Mouse (Mus musculus) retina, postnatal 7 days (tissue): ENCODE data around the gene Jam2.

Experiments
- DNase-seq: peaks from one replicate; pipeline ENCODE4 v3.0.0-alpha.2; 2012; ENCODE audit warnings: low read depth, low spot score

Jam2 gene

DNA sequence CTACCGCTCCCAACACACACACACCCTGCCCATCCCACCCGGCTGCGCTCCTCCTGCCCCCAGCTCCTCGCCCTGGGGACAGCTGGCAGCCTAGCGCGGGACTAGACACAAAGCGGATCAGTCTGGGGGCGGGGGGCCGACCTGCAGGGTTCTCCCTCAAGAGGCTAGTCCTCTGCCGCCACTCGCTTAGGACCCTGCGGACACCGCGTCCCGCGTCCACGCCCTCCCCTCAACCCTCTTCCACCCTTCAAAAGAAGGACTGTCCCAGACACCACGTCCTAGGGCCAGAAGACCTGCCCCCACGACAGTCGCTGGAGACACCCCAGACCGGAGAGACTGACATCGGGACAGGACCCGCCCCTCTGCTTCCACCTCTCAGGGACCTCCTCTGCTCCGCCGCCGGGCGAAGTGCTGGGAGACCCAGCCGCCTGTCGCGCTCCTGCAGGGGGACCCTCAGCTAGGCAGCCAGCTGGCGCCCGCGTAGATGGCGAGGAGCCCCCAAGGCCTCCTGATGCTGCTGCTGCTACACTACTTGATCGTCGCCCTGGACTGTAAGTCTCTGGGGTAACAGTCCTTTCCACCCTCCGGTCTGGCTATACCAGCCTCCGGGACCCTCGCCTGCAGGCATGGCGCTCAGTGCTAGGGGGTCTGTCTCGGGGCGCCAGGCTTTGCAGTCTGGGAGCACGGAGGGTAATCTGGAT lies at the start of gene Jam2:
TSS of gene Jam2 (plus strand) at position 121 of the 701 bp plus-strand sequence.
- DNase-seq = peak; percentile 88

DNA sequence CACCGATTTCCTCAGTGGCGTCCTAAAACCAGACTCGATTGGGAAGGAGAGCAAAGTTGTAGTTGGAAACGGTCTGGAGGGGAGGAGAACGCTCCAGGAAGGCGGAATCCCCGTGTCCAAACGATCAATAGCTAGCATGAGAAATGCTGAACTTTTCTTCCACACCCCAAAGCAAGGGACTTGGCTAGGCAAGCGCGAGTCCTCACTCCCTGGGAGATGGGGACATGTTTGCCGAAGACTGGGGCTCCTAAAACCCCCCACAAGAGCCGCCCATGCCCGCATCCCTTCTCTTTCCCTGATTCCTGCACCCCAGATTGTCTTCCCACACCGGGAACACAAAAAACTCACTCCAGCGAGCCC lies 39.1 kb upstream of the Jam2 start:
- DNase-seq = no peak

DNA sequence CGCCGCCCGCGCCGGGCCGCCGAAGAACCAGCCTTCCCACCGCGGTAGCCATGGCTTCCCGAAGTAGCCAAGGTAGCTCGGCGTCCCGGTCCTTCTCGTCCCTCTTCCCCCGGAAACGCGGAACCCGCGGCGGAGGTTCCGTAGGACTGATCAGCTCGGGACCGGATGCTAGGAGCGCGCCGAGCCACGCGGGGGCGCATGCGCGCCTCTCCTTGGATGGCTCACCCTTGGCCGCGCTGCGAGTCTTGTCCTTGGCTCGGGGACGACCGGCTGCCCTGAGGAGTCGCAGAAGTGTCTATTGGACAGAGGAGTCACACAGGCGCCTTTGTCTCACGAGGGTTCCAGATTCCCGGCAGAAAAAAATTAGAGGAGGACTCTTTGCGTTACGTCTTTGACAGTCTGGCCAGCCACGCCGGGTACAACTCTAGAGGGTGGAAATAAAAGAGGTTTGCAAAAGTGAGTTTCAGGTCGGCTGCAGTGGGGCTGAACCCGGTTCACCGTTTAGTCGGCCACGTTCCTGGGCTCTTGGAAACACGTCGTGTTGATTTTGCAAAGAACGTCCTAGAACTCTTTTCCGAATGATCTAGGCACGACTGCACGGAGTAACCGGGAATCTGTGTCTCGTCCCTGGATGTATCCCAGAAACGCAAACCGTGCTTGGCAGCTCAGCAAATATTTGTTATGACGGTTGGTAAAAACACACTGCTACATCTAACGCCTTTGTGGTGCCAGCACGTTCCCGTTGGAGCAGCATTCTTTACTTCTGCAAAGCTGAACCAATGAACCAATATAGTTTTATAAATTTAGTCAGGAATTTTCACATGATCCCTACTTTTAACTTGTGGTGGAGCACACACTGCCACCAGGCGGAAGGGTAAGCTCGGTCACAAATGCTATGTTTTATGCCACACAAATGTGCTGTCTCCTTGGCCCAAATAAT lies 38.5 kb upstream of the Jam2 start, which contains the start of gene Mrpl39:
TSS of gene Mrpl39 (minus strand) at position 577 of the 940 bp plus-strand sequence.
- peak; percentile 97 for DNase-seq

DNA sequence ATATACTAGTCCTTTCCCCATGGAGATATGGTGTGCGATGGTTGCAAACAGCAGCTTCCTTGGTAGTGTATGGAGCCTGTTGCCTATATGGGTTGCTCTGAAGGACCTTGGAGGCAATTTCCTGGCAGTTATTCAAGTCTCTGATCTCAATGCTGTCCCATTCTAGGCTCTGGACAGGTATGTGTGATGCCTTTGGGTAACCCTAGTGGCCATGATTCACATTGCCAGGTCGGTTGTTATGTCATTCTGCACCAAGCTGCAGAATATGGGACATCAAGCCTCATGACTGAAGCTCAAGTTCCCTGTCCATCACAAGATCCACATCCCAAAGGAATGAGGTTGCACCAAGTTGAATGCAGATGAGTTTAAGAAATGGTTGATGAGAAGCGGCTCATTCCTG lies 36.6 kb upstream of the Jam2 start:
- no peak for DNase-seq

DNA sequence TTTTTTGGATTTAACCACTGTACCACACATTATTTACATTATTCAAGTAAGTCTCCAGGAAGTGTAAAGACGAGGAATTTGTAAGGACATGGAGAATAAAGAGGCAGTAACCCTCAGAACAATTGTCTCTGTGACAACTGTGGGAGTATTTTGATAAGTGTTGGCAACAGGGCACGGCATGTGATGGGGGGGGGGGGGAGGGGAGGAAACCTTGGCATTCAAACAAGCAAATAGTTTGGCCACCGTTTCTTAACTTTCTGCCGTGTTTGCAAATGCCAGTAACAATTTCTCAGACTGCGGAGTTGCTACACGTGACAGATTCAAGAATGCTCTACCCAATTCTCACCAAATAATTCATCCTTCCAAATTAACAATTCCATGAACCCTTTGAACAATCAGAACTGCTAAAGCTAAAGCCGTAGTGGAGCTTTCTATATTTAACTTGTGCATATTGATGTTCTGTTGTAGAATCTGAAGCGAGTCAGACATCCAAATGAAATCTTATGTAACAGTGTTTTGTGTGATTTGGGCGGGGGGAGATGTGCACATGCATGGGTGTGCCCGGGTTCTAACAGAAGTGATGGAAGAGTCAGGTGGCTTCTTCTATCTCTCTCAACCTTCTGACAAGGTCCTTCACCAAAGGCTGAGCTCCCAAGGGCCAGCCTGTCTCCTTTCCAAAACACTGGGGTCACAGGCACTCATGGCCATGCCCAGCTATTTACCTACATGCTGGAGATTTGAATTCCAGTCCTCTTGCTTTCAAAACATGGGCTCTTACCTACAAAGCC lies 29.0 kb upstream of the Jam2 start:
- DNase-seq = no peak

DNA sequence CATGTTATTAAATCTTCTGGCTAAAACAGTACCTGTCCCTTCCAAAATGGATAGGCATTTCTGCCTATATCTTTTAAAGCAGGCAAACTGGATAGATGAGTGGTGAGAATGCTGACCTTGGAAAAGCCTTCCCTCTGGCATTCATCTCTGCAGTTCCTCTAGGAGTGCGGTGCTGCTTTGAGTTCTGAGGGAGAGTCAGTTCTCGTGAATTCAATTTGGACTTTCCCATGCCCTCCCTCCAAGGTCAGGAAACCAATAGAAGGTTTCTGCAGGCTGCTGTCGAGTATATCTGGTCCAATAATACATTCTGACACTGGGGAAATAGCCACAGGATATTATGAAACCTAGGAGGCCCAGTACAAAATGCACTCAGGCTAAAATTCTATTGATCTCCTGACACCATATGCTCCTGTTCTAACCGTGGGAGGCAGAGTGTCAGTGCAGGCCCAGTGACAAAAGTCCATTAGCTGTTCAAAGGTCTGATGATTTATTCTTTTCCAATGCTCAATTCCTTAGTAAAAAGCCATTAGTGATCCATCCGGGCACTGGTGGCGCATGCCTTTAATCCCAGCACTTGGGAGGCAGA lies 28.1 kb upstream of the Jam2 start:
- no peak for DNase-seq

DNA sequence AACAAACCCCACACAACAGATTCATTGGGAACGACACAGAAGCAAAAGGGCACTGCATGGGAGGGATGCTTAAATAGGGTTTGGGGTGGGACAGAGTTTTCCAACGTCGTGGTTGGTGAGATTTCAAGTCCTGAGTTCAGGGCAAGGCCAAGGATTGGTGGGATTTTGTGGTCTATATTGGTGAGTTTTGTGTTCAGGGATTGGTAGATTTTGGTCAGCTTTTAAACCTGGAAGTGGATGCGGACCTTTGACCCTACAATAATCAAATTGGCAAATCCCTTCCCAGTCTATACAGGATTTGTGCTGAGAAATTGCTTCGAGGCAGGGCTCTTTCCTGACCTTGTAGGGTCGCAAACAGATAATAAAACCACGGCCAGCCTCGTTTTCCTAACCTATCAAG lies 6.0 kb upstream of the Jam2 start:
- no peak for DNase-seq

DNA sequence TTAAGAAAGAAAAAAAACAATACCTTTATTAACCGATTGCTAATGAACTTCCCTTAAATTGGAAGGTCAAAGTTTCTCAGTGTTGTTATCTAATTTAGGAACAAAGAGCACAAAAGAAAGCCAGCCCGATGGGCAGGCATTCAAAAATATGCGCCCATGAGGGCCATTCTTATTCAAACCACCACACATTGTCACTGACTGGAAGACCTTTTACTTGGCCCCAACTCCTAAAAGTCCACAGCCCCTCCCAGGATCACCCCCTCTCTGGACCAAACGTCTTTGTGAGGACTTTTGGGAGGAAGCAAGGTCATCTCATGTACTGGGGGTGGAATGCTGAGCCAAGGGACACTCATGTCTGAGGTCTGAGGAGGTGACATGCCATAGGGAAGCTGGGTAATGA lies 4.7 kb upstream of the Jam2 start:
- no peak for DNase-seq

DNA sequence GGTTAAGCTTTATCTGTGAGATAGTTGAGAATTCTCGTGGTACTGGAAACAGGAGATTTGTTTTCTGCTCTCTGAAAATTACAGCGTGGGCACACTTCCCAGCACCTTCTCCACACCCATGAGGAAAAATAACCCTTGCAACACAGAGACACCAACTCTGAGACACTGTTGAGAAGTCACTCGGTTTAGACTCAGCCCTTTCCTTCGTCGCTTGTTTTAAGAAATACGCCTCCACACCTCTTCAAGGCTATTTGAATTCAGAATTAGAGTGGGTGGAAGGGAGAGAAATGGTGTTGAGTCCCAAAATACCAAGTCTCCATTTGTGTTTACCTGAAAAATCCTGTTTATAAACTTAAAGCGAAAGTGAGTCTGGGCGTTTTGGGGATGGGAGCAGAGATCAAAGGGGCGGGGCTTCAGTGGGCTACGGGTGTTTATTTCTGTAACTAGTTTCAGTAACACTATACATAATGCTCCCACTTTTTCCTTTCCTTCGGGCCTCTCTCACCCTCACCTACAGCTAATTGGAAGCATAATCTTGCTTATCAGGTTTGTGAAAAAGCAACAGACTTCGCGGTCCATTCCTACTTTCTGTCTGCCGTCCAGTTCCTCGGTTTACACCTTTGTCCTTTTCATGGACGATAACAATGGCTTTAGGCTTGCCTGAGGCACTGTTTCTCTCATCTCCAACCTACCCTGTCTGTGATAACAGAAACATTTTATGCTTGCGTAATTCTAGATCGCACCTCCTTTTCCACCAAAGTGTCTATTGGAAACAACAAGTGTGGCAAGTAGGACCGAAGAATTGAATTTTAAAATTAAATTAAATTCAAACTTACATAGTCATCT lies 4.1 kb upstream of the Jam2 start:
- no peak for DNase-seq

DNA sequence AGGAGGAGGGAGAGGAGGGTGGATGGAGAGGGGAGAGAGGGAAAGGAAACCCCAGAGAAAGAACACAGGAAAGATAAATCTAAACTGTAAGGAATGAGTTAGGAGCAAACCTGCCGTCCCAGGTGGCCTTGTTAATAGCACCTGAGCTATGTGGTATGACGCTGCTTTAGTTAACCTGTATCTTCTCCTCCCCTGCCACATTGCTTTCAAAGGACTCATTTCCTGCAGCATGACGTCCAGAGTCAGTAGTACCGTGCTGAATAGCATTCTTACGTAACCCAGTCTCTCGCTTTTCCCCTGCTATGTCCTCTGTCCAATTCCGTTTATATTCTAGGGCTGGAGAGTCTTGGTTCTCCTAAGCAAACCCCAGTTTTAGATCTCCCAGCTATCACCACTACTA lies 3.0 kb upstream of the Jam2 start:
- no peak for DNase-seq

DNA sequence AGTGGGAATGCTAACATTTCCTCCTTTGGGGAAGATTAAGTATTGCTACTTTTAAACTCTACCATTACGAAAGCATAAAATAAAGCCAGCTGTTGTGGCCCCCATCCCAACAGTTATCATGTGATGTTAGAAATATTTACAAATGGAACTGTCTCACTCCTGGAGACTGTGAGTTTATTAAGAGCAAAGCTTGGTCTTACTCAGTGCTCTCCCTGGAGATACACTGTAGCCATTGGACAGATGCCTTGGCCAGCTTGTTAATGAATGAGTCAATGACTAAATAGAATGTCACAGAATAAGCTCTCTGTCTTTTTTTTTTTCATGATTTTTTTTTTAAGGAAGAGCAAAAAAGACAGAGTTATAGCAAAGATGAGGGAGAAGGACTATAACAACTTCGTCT lies 2.5 kb upstream of the Jam2 start:
- no peak for DNase-seq

DNA sequence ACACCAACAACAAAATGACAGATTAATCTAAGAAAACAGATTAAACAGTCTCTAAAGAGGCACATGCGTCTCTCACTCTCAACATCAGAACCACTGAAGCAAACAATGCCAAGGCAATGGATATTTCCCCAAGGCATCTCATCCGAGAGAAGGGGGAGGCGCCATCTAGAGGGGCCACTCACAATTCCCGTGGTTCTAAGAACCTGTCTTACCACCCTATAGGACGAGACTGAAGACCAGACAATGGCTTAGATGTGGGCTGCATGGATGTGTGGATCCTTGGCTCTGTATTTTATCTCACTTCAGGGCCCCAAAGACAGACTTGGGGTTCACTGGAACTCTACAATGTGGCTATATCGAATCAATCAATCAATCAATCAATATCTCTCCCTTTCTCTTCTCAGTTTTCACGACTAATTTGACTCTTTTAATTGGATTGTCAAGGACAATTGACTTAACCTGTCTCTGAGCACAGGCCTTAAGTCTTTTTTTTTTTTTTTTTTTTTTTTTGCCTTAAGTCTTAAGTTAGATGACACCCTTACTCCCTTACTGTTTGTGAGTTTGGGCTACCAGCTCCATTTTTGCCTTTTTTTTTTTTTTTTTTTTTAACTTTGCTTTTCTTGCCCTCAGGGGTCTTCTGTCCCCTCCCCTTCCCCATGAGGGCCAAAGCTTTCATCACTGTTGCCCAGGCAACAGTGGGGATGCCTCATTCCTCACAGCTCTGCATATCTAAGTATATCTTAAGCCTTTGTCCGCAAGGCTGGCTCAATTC lies 1.2 kb upstream of the Jam2 start:
- DNase-seq = no peak

DNA sequence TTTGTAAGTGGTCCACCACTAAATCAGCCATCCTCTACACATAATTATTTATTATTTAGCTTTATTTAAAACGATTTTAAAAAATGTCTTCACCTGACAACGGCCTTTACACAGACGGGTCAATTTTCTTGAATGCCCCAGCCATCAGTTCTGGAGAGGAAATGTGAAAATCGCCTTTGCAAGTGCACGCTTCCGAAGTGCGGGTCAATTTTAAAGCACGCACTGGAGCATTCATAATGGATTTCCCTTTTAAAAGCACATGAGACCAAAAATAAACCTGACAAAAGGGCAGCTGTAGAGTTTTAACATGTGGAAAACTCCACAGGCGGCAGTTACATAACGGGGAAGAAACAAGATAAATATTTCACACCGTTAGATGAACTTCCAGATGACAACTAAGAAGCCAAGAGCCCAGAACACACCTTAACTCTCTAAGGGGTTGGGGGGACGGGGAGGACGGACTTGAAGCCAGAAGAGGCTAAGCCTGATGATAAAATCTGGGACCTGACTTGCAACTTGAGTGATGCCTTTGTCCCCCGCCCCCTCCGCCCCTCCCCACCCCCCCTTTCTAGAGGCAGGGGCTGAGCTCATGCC lies 558 bp upstream of the Jam2 start:
- no peak for DNase-seq

DNA sequence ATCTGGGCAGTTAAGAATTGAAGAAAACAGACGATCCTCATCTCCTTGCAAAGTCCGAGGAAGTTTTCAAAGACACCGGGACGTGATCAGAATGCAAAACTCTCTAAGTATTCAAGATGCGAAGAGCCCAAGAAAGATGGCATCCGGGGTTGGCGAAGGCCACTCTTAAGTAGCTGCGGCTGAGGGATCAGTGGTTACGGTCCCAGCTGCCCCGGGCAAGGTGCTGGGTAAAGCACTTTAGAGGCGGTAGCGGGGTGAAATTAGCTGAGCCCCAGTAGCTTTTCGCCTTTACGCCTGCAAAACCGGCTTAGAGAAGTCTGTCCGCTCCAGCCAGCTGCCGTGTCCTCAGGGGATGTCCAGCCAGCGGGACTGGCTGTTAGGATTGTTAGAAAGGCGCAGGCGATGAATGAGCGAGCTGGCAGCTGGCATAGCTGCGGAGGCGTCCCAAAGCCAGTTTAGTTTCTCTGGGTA lies 873 bp downstream of the Jam2 start:
- peak; percentile 71 for DNase-seq

DNA sequence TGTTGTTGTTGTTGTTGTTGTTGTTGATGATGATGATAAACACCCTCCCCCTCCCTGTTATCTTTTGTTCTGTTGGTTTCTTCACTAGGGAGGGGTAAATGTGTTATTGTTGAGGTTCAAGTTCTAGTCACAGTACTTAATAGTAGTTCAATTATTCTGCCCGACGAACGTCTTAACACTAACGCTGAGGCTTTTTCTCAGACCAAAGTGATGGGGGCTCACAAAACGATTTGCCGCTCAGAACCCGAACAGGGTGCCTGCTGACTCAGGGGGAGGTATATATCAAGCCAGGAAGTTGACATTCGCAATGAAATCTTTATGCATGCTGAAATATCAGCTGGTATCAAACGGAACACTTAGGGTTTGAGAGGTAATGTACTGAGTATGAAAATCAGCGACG lies 1.4 kb downstream of the Jam2 start:
- DNase-seq = no peak

DNA sequence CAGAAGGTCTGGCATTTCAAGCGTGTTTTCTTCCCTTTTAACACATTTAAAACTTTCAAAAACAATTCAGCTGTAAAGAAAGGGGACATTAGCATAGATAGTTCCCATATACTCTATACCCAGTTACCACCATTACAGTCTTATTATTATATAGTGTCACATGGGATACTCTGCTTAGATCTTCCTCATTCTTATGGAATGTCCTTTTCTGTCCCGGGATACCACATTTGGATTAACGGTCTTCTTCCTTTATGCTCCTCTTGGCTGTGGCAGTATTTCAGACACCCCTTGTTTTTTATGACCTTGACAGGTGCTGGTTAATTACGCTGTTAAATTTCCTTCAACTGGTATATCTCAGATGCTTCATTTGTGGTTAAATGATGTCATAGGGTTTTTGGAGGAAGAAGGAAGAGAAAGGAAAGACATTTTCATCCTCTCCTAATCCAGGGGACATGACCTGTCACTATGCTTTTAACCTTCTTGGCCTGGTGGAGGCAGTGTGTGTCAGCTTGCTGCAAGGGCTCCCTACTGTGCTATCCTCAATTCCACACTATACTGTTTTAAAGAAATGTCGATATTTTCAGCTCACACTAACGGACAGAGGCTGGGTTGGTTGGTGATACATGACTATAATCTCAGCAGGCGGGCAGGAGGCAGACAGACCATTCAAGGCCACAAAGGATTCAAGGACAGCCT lies 2.3 kb downstream of the Jam2 start:
- no peak for DNase-seq

DNA sequence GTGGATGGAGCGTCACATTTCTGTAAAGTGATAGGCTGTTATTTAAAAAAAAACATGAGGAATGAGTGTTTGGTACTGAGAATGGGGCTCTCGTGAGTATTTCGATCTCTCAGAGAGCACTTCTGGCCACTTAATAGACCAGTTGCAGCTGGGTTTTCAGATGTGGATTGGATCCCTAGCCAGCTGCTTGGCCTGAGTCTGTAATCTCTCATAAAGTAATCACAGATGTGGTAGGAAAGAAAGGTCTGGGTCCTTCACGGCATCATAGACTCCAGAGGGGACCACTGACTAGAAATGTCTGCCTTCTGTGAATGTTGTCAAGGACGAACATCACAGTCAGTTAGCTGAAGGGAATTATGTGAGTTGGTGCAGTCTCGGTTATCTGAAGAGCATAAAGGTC lies 4.5 kb downstream of the Jam2 start:
- DNase-seq = no peak

DNA sequence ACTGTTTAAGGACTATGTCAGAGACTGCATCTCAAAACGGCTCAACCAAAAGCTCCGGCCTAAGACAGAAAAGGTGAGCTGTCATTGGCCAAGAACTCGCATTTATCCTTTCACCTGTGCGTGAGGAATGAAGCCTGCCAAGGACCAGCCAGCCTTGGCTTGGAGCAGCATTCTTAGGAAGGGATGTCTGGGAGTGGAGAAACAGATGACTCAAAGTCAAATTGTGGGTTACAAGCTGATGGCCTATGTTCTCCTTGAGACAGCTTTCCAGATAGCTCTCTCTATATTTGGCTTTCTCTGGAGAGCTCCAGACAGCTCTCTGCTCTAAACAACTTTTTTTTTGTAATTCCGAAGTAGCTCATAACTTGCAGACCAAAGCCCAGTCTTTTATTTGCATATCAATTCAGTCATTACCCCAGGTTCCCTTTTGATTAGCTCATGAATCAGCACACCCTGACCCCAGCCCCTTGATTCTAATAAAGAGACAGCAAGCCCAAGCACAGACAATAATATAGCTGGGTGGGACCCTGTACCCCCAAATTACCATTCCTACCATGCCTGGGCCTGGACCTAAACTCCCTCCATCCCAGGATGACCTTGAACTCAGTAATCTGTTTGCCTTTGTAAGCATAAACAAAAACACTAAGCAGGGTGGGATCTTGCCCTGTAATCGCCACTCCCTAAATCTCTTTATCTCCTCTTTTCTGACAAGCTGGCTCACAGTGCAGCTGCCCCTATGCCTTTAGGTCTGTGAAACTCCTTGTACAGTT lies 5.1 kb downstream of the Jam2 start:
- no peak for DNase-seq
